Mouse (Mus musculus): ENCODE results near the gene Eif4g3.

- TF ChIP-seq CTCF (IDR thresholded peaks at IDR 0.05; ENCODE audit: control insufficient read depth, insufficient read depth, insufficient replicate concordance, low read depth, low read length) (no peak), POLR2A (IDR thresholded peaks at IDR 0.05; ENCODE audit: control insufficient read depth, low read depth, low read length) (no peak)
Observed at GRCm38 (mm10) chr4:137945376-137945775, 47.4 kb upstream of the Eif4g3 start.
